Mouse (Mus musculus) gastrocnemius, postnatal 14 days (tissue): ENCODE measurements at regions not wholly inside any gene's neighbourhood (a gene's known extent, or its start where the extent isn't known, plus 50 kb on each side); places are given as distances from the start of the nearest gene placed in this dataset.
A peak's percentile ranks its signal among the peaks of the same experiment; 100 is the strongest.

ENCODE experiments used
- DNase-seq: peaks from one replicate; pipeline ENCODE4 v3.0.0; 2021; ENCODE audit warnings: mixed read lengths
- intact Hi-C: fragments of 180-260 bp; cut with DNase I; formaldehyde crosslinking; loops from one replicate; pipeline ENCODE4 v1.15.1; 2025; ENCODE audit warnings: low total_unique reads

DNA sequence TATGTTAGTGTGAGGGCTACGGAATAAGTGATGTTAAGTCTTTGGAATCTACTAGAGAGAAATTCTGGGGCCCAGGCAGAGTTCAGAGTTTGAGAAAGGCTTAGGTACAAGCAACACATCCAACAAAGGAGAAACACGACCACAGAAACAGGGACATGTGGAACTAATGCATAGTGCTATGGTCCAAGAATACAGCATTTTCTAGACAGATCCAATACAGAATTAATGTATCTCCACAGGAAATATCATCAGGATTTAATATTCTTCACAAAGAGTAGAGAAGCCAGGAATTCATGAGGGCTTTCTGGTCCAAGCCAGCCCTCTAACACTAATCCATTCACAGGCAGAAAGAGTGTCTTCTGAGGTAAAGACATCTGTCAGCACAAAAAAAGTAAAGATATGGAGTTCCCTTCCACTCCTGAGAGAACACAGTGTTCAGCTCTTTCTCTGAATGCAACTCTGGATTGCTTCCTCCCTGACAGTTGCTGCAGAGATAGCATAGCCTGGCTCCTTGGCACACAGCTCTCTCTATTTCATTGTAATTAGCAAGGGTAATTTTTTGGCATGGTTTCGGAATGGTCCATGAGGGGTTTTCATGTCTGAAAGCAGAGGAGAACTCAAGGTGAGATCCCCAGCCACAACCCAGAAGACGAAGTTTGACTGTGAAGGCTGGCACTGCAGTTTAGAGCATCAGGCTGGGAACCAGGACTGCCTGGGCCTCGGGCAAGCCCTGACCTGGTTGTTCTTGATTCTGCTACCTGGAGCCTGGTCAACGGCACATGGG, 161.1 kb upstream of the Mki67 start:
- intact Hi-C loops, result no loop called here

DNA sequence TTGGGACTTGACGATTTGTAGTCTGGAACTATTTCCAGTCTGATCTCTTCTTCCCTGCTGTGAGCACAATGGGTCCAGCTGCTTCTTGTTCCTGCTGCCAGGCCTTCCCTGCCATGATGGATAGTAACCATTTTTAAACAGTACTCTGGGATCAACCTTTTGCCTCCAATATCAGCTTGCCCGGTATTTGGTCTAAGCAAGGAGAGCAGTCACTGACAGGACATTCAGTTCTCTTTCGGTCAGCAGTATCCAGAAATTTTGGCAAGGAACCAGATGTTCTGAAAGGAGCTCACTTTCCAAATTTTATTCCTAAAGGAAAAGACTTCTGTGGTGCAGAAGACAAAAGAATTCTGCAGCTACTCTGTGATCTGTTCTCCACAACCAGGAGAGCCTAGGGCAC, 162.6 kb upstream of the Mki67 start:
- intact Hi-C loops, result no loop called here
- no peak for DNase-seq

More for the DNA sequence above, 161.1 kb upstream of the Mki67 start:
- DNase-seq, result no peak

DNA sequence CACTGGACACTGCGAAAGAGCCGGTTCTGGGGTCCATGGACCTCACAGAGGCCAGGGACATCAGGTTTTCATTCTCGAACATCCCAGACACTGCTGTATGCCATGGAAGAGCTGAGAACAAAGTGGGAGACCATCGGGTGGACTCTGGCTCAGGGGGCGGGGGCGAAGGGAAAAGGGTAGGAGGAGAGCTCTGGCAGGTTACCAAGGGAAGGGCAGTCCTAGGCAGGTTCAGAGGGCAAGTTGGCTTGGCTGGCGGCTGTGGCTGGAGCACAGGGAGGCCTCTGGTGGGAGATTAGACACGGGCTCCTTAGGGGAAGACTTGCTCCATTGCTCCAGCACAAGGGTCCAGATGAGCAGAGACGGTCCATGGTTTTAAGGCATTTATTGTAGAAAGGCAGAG, 164.3 kb upstream of the Mki67 start:
- DNase-seq, result no peak
- intact Hi-C loops, result no loop called here

DNA sequence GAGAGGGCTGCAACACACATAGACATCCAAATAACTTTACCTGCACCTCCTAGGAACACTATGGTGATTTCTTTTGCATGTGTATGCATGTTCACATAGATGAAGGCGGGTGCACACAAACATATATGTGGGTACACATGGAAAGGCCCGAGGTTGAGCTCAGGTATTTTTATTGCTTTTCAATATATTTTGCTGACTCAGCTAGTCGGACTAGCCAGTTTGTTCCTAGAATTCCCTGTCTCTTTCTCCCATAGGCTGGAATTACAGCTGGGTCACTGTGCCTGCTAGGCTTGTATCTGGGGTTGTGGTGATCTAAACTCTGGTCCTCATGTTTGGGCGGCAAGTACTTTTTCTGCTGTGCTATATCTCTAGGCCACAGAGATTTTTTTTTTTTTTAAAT, 166.1 kb upstream of the Mki67 start:
- intact Hi-C loops, result no loop called here
- no peak for DNase-seq

DNA sequence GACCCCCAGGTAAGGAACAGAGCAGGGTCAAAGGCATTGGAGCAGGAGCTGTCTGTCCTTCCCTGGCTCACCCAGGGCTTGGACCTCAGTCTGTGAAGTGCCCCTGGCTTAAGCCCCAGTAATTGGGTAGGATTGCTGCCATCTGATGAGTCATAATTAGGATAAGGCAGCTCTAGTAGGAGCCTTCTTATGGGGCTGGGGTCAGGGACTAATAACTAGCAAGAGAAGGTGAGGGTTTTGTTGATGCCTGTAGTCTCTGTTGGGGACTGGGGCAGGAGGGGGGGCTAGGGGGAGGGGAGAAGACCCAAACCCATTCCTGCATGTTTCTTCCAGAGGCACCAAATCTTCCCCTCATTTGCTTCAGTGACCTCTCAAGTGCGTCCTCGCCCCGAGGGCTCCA, 172.4 kb upstream of the Mki67 start:
- intact Hi-C loops, result no loop called here
- no peak for DNase-seq

DNA sequence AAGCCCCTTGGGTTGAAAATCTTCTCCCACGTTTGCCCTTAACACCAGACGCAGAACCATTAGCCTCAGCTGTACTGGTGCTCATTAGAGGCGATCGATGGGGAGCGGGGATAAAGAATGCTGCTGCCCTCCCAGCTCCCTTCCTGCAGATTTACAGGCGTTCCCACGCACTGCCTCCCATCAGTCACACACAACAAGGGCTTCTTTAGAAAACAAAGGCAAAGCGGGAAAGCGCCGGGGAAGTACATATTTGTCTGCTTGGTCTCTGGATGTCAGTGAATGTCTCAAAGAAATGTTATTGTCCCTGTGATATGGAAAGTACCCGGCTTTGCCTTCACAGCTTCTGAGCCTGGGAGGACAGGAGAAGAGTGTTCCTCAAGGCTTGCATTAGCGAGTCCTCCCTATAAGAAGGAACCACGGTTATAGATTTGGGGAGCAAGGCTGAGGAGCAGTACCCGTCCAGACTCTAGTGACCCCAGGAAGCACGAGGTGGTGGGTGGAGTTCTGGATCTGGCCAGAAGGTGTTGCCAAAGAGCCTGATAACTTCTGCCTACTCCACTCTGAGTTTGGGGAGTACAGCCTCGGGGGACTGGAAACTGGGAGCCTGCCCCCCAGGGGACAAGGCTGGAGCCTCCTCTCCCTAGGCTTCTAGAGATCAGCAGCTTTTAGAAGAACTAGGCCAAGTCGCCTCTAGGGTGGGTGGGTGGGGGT, 173.0 kb upstream of the Mki67 start:
- intact Hi-C loops, result no loop called here
- DNase-seq, result peak; percentile 38

DNA sequence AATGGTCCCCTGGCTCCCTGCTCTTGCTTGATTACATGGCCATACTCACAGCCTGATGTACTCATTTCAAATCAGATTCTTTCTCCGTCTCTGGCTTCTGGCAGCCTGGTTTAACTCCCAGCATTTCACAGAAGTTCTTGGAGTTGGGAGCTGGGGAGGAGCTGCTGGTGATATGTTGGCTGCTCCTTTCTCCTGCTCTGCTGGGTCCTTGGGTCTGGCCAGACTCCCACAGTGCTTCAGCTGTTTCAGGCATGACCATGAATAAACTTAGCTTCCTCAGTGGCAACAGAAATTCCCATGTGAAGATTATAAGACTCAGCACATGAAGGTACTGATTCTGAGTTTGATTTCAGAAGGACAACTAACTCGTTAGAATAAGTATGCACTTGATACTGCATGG, 182.7 kb upstream of the Mki67 start:
- intact Hi-C loops, result no loop called here
- peak; percentile 18 for DNase-seq

DNA sequence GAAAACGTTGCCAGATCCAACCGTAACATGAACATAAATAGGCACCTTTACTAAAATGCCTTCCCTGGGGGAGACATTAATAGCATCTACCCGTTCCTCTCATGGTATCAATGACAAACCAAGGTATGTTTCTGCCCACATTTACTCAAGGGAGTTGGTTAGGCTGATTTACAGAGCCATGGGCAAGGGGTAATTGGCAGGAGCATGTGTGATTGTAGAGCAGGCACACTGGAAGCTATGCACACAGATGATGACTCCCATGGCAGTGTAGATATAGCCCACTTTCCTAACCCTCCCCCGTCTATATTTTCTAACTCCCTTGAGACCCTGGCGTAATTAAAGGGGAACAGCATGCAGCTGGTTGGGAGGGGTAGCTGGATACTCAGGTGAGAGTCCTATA, 183.6 kb upstream of the Mki67 start:
- intact Hi-C loops, result no loop called here
- no peak for DNase-seq

DNA sequence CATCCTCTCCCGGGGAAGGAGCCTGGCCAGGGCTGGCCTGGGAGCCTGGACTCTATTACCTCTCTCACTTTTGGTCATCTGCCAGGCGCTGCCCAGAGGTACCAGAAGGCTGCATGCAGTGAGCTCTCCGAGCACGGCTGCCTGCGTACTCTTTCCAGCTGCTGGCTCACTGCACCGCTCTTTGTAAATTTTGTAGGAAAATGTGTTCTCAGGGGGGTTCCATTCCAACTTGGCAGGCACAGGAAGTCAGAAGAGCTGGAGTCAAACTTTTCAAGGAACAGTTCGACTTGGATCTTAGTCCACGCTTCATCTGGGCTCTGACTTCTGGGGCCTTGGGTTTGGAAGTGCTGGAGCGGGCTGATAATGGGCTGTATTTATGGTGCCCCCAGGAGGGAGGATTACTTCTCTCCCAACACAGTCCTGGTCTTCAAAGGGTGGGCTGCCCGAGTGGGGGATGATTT, 184.7 kb upstream of the Mki67 start:
- intact Hi-C loops, result no loop called here
- DNase-seq, result peak; percentile 67

DNA sequence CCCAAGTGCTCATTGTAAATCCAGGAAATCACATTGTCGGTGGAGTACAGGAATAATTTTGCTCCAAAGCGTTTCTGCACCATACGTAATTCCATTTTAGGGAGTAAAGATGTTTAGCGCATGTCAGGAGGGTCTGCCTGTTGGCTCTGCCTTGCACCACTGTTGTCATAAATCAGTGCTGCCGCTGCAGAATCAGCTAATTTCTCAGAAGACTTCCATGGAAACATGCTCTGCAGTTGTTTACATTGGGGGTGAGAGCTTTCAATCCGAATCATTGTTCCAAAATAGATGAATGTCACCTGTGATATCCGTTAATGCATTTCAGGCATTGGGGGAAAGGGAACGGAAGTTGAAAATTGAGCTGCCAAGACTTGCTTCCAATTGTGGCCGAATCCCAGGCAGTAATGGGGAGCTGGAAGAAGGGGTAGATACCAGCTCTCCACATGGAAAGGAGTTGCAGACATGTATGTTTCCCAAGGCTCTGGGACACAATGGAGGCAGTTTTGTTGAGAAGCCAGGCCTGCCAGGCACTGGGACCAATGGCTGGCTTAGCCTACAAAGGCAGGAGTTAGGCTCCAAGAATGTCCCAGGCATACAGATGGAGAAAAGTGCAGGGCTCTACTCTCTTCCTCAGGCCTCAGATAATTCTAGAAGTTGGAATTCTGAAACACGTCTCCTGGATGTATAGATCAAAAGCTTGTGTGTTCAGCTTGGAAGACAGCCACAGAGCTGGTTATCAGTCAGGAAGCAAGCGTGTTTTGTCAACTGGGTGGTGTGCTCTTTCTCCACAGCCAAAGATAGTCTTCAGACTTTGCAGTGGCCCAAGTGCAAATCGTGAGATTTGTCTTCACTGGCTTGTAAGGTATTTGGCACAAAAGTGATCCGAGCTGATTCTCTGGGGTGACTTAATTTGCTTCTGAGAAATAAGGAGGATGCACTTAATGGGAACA, 186.2 kb upstream of the Mki67 start:
- no peak for DNase-seq
- intact Hi-C loops, result no loop called here

DNA sequence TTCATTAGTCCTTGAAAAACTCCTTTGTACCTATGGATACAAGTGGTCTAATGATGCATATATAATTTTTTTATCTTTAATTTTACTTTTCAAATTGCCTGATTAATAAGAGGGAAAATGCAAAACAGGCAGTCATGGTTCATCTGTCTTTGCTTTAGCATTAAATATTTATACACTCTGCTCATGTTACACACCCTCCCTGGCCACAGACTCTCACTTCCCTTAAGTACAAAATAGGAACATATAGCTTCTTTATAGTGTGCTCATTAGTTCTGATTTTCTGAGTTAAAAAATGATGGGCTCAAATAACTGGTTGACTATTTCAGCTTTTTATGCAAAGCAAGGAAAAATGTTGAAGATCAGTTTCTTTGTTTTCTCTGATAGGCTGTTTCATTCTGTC, 195.2 kb upstream of the Mki67 start:
- intact Hi-C loops, result no loop called here
- DNase-seq, result no peak

DNA sequence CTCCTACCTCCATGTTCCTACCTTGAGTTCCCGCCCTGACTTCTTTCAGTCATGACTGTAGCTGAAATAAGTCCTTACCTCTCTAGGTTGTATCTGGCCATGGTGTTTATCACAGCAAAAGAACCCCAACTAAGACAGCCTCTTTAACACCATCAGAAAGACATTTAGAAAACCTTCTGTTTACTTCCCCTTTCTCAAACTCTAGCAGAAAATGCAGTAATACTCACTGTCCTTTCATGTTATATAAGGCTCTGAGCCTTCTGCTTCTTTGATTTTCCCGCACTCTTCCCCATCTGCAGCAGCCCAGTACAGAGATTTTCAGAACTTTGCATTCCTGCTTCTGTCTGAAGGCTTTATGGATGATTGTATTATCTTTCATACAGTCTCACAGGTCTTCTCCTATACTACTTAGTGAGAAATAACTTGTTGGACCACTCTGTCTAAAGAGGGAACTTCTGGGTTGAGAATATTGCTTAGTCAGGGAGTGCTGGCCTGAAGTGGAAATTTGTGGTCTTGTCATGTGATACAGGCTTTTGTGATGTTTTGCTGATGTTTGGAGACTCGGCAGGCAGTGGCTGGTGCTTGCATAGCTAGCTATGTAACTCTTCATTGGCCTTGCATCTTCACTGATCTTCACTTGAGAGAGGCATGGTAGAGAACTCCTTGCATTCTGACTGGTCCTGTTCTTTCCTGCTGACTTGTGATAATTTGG, 197.9 kb upstream of the Mki67 start:
- no peak for DNase-seq
- intact Hi-C loops, result no loop called here

DNA sequence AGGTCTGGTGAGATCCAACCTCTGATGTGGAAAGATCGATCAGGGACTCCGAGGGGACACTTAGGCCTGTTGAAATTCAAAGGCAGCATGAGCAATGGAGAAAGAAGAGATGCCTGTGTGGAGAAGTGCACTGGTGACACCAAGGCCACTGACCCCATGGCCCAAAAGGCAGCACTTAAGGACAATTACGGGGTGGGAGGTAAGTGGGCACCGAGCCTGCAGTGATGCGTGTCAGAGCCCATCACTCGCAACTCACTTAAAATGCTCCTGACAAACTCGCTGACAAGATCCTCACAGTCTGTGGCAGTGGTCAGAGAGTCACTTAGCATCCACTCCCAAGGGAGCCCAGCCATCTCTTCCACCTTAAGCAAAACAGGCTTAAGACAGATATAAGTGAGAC, 207.7 kb upstream of the Mki67 start:
- intact Hi-C loops, result no loop called here
- no peak for DNase-seq

DNA sequence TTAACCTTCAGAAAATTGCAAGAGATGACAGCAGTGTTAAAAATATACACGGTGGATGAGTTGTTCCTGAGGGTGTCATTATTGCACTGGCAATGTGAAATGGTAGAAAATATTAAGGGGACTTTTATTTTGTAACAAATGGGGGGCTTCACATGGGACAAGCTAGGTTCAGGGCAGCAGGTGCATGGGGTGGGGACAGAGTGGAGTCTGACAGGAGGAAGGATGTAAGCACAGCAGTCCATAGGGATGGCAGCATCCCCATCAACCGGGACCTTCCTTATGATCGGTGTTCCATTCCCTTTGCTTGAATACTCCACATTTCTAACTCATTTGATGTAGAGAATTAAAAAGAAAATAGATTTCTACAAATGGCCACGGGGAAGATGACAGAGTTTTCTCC, 208.5 kb upstream of the Mki67 start:
- intact Hi-C loops, result no loop called here
- no peak for DNase-seq

DNA sequence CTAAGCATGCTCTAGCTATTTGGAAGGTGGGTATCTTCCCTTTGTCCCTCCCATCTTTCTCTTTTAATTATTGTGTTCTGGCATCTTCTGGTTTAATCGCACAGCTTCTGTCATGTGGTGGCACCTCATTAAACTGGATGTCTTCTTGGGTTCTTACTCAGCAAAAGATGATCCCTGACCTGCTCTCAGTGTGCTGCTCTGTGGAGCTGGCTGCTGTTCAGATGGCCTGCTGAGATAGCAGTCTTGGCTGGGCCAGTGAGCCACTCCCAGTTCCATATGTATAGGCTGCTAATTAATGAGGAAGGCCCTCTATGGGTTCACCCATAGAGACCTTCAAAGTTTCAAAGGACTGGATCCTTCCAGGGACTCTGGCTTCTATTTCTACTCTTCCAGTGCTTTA, 213.9 kb upstream of the Mki67 start:
- DNase-seq, result no peak
- intact Hi-C loops, result no loop called here

DNA sequence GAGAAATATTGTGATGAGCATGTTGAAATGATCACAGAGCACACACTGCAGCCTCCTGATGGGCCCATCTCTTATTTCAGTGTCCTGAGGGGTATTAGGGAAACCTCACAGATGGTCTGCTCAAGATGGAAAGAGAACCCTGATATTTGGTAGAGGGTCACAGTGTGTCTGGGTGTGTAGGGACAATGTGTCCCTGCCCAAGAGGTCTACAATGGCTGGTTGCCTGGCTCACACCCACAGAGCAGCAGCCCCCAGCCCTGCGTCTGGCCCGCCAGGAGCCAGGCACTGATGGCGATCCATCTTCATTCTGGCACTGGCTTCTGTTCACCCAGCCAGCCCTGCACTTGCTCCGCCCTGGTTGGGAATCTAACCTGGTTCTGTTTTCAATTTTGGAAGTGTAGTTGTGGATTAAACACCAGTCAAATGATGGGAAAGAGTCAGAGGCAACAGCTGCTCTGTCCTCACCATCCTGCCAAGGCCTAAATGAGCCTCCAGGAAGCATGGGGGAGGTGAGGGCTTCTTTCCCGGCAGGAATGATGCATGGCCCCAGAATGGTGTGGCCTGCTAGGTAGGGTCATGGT, 216.5 kb upstream of the Mki67 start:
- intact Hi-C loops, result no loop called here
- DNase-seq, result peak; percentile 50

DNA sequence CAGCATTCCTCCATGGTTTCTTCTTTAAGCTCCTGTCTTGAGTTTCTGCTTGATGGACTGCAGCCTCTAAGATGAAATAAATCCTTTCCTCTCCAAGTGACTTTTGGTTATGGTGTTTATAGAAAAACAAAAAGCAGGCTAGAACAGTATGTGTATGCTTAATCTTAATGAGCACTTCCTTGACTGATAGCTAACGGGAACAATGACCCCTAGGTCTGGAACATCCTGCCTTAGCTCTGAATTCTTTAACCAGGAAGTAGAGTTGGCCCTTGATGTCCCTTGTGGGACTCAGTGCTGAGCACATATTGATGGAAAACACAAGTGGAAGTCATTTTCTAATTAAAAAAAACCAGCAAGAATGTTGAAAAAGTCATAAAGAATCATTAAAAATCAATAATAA, 219.0 kb upstream of the Mki67 start:
- DNase-seq, result no peak
- intact Hi-C loops, result no loop called here

DNA sequence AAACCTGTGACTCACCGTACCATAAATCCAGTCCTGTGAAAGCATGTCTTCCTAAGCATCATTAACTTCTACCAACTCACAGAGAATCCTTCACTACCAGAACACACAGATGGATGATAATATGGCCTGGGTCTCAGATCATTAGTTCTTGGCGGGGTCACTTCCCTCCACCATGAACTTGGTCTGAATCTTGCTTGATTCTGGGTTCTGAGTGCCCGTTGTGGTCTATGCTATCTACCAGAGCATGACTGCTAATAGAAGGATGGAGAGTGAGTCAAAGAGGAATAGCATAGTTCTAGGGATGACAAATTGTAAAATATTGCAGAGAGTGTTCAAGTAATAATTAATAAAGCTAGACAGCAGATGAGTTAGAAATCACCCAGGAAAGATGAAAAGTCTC, 221.3 kb upstream of the Mki67 start:
- intact Hi-C loops, result no loop called here
- no peak for DNase-seq

DNA sequence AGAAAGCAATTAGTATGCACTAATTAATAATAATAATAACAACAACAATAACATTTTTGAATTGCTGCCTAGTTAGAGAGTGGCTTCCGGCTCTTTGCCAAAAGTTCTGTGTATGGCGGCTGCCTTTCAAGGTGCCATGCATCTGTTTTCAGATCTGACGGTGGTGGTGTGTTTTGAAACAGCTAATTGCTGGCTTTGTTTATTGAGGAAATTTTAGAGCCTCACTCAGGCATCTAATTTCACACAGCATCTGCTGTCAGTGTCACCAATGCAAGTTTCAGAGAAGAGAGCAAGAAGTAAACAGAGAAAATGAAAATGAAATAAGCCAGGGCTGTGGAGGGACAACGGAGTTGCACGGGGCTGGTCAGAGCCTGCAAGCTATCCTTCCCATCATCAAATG, 223.2 kb upstream of the Mki67 start:
- no peak for DNase-seq
- intact Hi-C loops, result no loop called here
